Mouse (Mus musculus) mature B cell (primary cell): ENCODE measurements around the gene Ostm1.

Experiments
- in situ Hi-C: fragments of 300-500 bp; cut with MboI; formaldehyde crosslinking; loops from 2 replicates; pipeline ENCODE4 v1.14.3; 2019

Gene Ostm1

DNA sequence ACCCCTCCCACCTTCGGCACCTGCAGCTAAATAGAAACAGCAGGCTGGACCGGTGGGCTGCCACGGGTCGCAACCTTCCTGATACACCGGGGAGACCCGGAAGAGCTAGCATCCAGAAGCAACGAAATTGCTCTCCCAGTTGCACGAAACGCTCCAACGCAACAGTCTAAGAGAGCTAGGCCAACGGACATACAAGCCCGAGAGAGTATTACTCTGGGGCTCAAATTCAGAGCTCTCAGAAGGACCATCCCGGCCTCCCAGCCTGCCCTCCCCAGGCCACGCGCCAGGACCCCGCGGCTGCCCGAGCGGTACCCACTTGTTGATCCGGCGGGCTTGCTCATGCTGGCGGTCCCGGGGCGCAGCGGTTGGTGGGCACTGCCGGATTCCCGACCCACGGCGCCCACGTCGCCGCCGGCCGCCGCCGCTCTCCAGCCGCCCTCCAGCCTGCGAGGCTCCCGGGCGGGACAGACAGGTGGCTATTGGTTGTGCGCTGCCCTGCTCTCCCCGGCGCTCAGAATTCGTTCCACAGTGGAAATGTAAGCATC is 984 bp upstream of the Ostm1 start:
- in situ Hi-C loops, result no loop called here

DNA sequence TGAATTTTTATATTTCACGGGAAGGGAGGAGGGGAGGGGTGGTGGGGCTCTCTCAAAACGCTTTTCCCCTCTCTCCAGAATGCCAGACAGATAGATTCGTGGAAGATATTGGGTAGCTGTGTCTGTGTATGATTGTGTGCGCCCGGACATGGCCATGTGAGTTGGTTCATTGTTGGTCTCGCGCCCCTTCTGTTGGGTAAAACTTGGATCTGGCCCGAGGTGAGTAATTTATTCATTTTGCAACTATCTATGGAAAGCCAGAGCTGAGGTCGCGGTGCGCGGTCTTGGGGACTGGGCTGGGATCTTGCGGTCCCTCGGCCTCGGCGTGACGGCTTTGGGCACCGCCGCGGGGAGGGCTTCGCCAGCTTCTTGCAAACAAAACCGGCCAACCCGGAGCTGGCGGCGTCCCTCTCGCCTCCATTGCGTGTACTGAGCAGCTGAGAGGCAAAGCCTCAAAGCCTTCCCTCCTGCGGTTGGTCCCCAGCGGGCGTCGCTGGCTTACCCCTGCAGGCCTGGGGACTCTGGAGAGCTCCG is 347 bp downstream of the Ostm1 start:
- in situ Hi-C loops, result no loop called here

DNA sequence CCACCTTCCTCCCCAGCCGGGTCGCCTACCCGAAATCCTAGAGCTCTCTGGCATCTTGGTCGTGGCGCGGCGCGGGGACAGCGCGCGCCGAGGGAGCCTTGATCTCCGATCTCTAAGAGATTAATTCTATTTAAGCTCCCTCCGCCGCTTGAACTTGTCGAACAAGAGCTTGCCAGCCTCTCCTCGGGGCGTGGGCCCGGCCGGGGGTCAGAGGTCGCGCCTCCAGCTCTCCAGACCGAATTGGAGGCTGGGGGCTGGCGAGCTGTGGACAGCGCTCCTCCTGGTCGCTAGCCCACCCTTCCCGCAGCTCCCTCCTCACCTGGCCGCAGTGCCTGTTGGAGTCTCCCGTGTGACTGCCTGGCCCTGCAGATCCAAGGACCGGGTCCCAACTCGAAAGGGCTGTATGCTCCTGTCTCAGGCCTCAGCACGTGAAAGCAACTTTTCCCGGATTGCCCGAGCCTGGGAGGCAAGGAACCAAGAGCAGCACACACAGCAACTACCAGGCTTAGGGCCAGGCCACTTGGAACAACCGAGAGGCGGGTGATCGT is 888 bp downstream of the Ostm1 start:
- in situ Hi-C loops, result no loop called here

DNA sequence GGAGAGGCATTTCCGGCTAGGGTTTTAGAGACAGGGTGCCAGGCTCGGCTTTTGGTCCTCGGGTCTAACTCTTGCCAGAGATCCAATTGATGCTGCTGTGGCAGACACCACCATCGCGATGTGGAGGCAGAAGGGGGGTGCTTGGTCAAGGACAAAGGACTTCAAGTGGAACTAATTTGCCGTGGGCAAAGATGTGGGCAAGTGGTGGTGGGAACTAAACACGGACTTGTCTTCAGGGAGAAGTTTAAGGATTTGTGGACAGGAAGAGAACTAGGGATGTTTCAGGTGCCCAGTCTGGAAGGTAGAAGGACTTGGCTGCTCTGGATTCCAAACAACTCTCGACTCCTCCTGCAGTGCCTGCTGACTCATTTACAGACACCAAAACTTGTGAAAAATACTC is 1.5 kb downstream of the Ostm1 start:
- in situ Hi-C loops, result no loop called here

DNA sequence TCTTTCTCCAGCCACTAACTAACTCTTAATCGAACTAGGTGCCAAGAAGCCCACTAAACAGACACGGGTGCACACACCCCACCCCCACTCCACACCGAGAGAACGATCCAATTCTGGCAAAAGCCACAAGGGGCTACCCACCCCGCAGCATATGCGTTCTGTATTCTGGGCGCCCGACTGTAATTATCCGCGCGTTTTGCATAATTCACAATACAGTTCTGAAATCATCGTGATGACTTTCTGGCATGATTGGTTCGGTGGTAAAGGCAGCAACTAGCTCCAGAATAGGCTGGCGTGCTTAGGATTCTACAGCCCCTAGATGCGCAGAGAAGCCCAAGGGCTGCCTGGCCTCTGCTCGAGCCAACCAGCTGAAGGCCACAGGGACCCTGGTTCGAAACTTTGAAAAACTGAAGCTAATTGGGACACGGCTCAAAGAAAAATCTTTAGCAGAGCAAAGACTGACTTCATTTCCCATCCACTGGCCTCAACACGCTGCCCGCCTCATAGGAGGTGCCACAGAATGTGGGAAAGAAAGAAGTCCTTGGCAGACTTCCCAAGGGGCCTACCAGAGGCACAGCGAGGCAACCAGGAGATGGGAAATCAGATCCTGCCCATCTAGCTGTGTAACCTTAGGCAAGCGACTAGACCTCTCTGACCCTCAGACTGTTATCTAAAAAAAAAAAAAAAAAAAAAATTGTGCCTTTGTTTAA is 2.1 kb downstream of the Ostm1 start:
- in situ Hi-C loops, result no loop called here

DNA sequence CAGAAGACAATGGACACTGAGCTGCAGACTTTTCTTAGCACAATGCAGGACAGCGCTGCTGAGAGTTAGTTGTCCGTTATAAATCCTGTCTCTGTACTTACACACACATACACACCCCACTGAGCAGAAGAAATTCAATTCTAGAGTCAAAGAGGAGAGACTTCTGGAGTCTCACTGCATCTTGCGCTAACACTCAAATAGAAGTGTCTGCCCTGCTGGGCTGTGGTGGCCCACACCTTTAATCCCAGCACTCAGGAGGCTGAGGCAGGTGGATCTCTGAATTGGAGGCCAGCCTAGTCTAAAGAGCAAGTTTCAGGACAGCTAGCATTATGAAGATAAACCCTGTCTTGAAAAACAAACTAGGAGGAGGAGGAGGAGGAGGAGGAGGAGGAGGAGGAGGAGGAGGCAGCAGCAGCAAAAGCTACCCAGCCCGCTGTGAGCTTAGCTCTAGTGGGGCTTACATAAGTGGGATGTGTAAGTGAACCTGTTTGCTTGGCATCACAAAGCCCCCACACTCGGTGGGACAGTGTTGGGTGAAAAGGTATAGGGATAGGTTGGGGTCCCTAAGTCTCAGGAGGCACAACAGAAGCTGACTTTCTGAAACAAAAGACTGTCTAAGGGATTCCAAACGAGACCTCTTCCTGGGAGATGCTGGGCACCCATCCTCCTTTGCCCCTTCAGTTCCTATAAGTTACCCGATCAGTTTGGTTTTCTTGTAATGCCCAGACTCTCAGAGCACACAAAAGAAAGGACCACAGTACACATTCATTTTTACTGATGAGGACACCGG is 4.5 kb downstream of the Ostm1 start:
- in situ Hi-C loops, result no loop called here

DNA sequence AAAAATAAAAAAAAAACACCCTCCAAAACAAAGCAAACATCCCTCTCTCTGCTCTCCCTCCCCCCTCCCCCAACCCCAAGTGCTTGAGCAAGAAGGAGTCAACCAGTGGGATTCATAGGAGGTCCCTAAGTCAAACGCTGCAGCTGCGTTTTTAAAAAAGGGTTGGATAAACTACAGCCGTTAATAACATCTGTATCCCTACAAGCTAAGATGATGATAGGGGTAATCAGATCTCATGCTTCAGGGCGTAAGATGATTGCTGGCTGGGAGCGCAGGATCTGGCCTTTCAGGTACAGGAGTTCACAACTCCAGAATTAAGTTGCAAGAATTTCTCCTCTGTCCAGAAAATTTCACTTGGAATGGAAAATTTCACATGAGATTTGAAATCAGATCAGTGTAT is 5.9 kb downstream of the Ostm1 start:
- in situ Hi-C loops, result no loop called here

DNA sequence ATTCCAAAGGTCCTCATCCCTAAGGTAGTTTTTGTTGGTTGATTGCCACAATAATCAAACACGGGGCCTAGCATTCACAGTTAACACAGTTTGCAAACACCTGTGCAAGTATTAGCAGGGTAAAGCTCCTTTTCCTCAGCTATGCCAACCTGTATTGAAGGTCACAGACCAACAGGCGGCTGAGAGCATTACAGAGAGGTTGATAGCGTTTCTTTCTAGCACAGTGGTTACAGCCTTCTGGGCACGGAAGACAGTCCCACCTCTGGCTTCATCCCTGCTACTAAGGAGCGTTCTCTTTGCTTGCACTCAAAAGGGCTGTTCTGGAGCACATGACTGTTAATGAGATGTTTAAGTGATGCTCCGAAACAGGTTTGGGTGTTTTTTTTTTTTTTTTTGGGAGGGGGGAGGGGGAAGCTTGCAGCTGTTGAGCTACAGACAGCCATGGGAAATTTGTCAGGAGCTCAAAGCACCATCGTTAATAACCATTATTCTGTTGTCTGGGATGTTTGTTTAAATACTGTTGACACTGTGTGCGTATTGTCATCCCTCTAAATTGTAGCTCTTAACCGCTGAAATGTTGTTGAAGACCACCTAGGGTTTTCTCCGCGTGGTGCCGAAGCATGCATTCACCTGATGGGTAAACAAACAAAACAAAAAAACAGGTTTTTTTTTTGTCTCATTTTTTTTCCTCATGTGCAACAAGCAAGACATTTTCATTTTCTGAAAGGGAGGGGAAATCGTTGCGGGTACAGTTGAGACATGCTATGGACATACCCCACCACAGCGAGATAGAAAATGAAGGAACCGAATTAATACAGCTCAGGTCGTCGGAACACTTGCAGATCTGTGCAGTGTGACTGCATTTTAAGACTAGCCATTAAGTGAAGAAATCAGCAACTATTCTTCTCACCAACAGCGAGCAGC is 6.9 kb downstream of the Ostm1 start:
- in situ Hi-C loops, result no loop called here

DNA sequence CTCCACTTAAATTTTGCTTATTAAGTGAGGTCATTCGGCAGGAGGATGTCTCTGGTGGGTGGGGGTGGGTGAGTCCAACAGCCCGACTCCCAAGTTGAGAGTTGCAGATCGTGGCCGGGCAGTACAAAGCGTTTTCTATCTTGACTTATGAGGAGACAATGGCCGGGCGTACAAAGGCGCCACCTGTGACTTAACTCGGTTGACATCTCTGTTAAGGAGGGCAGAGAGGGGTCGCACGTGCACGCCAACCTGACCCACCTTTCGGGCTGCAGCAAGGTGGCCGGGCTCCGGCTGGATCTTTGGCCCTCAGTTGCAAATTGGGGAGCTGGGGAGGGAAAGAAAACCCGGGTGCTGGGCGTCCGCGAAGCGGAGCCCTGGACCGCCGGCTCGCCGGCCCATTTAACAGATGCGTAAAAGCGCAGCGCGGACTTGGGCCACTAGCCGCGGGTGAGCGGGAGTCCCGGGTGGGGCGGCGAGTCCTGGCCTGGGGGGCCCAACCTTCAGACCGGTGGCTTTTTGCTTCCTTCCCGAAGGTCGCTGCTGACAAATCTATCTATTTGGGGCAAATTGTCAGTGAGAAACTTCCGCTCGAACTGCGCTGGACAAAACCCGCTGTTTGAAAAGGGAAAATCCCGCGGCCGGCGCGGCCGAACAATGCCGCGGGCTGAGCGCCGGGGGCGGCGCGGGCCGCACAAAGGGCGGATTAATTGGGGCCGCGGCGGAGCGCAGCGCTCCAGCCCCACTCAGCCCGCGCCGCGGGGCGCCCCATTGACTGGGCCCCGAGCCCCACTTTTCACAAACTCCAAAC is 7.8 kb downstream of the Ostm1 start:
- in situ Hi-C loops, result no loop called here

DNA sequence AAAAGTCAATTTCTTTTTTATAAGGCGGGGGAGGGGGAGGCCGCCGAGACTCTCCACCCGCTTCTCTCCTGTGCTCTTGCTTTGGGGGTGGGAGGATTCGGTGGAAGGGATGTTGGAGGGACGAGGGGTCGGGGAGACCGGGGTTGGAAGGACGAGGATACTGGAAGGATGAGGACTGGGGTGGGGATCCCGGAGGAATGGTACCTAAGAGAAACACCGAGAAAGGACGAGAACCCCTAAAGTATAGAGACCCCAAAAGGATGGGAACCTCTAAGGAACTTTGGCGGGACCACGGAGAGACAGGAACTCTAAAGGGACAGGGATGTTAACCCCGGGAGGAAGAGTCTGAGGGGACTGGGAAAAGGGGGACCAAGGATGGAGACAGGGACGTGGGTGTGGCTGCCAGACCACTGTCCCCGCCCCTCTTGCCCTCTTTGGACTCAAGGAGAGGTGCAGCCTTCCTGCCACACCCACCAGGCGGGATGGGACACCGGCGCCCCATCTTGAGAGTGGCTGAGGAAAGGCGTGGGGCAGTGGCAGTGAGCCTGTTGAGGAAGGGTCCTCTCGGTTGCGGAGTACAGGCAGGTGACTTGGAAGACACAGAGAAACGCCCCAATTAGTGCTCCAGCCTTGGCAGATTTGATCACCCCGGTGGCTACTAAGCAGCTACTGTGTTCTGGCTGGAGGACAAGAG is 8.5 kb downstream of the Ostm1 start:
- in situ Hi-C loops, result no loop called here

DNA sequence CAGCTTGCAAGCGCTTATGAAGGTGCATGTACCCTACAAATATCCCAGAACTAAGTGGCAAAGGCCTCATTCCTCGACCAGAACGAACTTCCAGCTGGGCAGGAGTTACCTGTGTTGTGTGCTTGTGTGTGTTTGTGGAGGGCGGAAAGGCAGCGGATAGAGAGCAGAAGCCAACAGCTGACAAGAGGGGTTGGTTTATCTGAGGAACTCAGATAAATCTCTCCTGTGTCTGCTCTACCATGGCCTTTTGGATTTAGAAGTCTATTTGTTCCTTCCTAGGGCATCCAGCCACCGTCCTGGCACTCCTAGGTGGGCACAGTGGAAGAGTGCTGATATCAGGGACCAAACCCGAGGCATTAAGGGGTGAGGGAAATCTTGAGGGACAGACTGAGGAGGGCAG is 9.6 kb downstream of the Ostm1 start:
- in situ Hi-C loops, result no loop called here

DNA sequence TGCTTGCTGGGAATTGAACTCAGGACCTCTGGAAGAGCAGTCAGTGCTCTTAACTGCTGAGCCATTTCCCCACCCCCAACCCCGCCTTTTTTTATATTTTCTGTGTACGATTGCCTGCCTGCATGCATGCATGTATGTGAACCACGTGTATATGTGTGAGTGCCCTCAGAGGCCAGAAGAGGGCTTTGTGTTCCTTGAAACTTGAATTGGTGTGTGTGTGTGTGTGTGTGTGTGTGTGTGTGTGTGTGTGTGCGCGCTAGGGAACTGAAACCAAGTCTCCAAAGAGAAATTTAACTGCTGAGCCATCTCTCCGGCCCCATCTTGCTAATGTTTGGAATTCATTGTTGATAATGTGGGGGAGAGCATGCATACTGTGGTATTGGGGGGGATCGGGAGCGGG is 15.0 kb downstream of the Ostm1 start:
- in situ Hi-C loops, result no loop called here

DNA sequence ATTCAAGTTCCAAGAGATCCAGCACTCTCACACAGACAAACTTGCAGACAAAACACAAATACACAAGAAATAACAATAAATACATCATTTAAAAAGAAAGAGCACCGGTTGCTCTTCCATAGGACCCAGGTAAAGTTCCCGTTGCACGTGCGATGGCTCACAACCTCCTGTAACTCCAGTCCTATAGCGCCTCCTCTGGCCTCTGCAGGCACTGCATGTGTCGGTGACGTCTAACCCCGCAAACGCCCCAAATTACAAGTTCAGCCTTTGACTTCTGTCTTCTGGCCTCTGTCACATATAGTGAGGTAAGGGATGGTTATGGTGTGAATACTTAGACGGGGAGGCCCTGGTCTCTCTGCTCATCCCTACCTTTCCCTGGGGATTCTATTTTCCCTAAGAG is 17.9 kb downstream of the Ostm1 start:
- in situ Hi-C loops, result no loop called here

DNA sequence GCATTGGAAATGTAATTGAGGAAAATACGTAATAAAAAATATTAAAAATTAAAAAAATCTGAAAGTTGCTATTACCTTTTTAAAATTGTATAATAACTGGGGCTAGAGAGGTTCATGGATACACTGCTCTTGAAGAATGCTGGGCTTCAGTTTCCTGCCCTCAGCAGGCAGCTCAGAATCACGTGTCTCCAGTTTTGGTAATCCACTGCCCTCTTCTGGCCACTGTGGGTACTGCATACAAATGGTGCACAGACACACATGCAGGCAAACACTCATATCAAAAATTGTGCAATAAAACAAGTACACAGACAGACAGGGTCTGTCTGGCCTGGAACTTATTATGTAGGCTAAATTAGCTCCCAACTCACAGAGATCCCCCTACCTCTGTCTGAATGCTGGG is 21.3 kb downstream of the Ostm1 start:
- in situ Hi-C loops, result no loop called here

DNA sequence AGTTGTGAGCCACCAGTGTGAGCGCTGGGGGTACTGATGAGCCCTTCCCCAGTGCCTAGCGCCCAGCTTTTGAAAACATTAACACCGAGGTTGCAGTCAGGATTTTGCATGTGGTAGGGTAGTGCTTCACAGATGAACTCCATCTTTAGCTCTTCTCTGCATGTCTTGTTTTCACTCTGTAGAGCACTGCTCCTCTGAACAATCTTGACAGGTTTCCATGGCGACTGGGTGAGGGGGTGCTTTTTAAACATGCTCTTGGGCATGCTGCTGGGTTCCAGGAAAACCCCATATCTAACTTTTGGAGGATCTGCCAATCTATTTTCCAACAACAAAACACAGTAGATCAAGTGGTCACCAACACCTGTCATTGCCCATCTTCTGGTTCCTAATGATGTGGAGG is 23.1 kb downstream of the Ostm1 start:
- in situ Hi-C loops, result no loop called here

DNA sequence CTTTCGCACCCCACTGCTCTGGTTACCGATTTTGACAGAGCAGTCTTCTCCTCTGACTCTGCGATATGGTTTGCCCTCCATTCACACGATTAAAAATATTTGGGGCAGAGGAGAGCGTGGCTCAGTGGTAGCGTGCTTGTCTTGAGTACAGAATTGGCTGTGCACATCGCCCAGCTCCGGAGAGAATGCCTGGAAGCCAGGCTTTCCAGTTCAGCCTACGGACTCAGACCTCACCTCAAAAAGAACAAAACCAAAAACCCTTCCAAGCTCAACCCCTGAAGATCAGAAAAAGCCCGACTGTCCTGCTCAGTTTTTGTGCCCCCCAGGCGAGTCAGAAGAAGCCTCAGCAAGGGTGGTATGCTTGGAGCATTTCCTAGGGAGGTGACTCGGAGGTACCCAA is 29.5 kb downstream of the Ostm1 start:
- in situ Hi-C loops, result no loop called here

DNA sequence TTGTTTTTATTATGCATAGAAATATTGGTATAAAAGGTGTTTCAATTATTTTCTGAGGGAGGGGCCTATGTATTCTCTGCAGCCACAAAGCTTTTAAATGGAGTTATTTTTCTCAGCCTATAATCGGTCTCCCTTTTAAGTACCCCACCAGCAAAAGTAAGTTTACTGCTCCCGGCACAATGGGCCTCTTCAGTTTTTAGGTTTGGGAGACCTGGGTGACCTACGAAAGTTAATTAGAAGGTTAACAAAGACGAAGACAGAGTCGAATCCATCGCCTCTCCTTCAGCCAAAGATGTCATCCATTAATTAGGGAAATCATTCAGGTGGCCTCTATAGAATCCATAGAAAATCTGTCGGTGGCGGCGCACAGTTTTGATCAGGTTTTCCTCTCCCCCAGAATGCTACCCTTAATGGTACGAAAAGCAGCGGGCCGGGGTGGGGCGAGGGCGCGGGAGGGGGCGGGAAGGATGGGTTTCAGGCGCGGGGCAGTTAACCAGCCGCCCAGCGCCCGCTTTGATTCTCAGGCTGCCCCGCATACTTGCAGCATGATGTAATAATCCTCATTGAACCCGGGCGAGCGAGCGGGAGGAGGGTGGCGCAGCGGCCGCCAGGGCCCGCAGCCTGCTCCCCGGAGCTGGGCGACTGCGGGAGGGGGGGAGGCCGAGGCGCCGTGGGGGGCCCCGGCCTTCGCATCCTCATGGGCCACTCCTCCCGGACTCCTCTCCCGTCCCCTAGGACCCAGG is 30.2 kb downstream of the Ostm1 start:
- in situ Hi-C loops, result no loop called here

DNA sequence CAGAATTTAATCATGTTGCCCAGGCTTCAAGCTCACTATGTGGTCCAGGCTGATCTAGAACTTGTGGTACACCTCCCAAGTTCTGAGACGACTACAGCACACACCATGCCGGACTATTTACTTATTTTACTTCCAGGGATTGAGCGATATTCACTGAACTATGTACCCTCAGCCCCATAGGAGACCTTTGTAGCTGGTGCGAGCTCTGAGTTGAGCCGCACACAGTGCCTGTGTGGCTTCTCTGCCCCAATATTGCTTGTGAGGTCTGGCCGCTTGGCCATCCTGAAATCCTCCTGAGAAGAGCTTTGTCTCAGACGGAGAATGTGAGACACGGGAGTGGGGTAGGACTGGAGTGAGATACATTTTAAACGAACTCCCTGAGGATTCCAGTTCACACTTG is 31.1 kb downstream of the Ostm1 start:
- in situ Hi-C loops, result no loop called here

DNA sequence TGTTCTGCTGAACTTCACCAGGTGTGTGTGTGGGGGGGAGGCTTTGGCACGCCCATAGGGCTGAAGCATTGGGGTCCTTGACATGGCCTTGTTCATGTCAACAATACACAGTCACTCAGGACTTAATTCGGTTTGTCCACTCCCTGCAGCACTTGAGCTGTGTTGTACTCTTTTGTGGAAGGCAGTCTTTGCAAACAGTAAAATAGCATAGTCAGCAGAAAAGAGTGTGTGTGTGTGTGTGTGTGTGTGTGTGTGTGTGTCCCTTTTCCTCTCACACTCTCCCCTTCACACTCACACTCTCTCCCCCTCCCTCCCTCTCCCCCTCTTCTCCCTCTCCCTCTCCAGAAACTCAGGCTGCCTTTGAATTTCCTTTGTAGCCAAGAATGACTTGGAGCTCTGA is 34.7 kb downstream of the Ostm1 start:
- in situ Hi-C loops, result no loop called here

DNA sequence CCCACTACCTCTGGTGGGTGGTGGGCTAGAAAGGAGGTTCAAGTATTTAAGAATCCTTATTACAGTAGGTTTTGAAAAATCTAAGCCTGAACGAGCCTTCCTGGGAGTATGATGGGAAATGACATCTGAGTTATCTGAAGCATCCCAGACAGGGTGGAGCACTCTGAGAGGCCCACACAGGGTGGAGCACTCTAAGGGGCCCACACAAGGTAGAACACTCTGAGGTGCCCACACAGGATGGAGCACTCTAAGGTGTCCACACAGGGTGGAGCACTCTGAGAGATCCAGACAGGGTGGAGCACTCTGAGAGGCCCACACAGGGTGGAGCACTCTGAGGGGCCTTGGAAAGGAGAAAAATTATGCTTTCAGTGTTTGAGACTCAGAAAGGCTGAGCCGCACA is 42.3 kb downstream of the Ostm1 start:
- in situ Hi-C loops, result no loop called here
